Mouse (Mus musculus) heart, postnatal 14 days (tissue): Measurements from ENCODE around the gene Micall1. TPM values are rescaled to one million over a fixed set of nuclear protein-coding genes. Genes with fewer than 3 reads are reported as not detected.

ENCODE experiments used
- DNase-seq, 2 experiments: peaks; one replicate each; pipeline ENCODE4 v3.0.0; 2021 to 2022
- intact Hi-C: fragments of 180-260 bp; cut with DNase I; formaldehyde crosslinking; loops from one replicate; pipeline ENCODE4 v1.15.1; 2025
- long read RNA-seq, 2 experiments: library from polyadenylated mRNA; stranded (forward); transcript quantifications; one replicate each; pipeline ENCODE4 v2.0.0; 2021
- total RNA-seq, 2 experiments: library from RNA; stranded (reverse); gene quantifications; 2 replicates each; pipeline ENCODE4 v1.2.3; 2021

Gene Micall1
- 10 to 100 TPM; 61.2 to 64.9 TPM for total RNA-seq
- long read RNA-seq, experiment 1, transcript Micall1-207 (3 exons, 700 nt), result major isoform, 5 of 40 reads
- long read RNA-seq, experiment 1, partial matches to known transcripts, result 30 of 40 reads
- long read RNA-seq, experiment 1, other reads (novel, unspliced or antisense), result 4 of 40 reads
- long read RNA-seq, experiment 2, transcript Micall1-206 (9 exons, 1,907 nt), result major isoform, 5 of 24 reads
- long read RNA-seq, experiment 2, partial matches to known transcripts, result 4 of 24 reads
- long read RNA-seq, experiment 2, other reads (novel, unspliced or antisense), result 12 of 24 reads

GRCm38 (mm10) chr15:79108421-79109320, at the start of gene Micall1:
Gene Micall1, plus strand, starts transcription at chr15:79108898.
- peak; percentile 77 to 83 for DNase-seq
- intact Hi-C loops, result no loop called here

GRCm38 (mm10) chr15:79060887-79061565, 47.7 kb upstream of the Micall1 start:
- intact Hi-C loops, result no loop called here
- DNase-seq, result no peak

- intact Hi-C loops, result no loop called here
Measured at GRCm38 (mm10) chr15:79062376-79063159, 46.1 kb upstream of the Micall1 start, which contains the start of gene Ankrd54. Gene Ankrd54, minus strand, starts transcription at chr15:79062893.

GRCm38 (mm10) chr15:79063160-79063740, 45.4 kb upstream of the Micall1 start:
- intact Hi-C loops, result no loop called here
- DNase-seq, result no peak

More at GRCm38 (mm10) chr15:79062376-79063159, 46.1 kb upstream of the Micall1 start, which contains the start of gene Ankrd54:
- DNase-seq, result peak; percentile 94 to 96

- intact Hi-C loops, result no loop called here
- DNase-seq, result peak; percentile 25 to 47
Measured at GRCm38 (mm10) chr15:79065086-79065770, 43.5 kb upstream of the Micall1 start.

- DNase-seq, result no peak
- intact Hi-C loops, result no loop called here
Measured at GRCm38 (mm10) chr15:79066276-79066675, 42.4 kb upstream of the Micall1 start.

GRCm38 (mm10) chr15:79067631-79068030, 41.1 kb upstream of the Micall1 start:
- no peak for DNase-seq
- intact Hi-C loops, result no loop called here

- intact Hi-C loops, result no loop called here
- DNase-seq, result no peak
Measured at GRCm38 (mm10) chr15:79068416-79068815, 40.3 kb upstream of the Micall1 start.

- intact Hi-C loops, result loop anchor here (1.0 to 5.0 kb wide), 2 partner anchors 33 to 154 kb away; no protein-coding TSS in a partner anchor
- DNase-seq, result peak; percentile 38 to 54
Measured at GRCm38 (mm10) chr15:79071117-79072039, 37.3 kb upstream of the Micall1 start.

- intact Hi-C loops, result loop anchor here (5.0 kb wide), 1 partner anchor 156 kb away; no protein-coding TSS in a partner anchor
- DNase-seq, result no peak
Measured at GRCm38 (mm10) chr15:79073752-79074151, 34.9 kb upstream of the Micall1 start.

- intact Hi-C loops, result loop anchor here (5.0 kb wide), 1 partner anchor 157 kb away; no protein-coding TSS in a partner anchor
- no peak for DNase-seq
Measured at GRCm38 (mm10) chr15:79074446-79074845, 34.3 kb upstream of the Micall1 start.

GRCm38 (mm10) chr15:79074913-79075532, 33.7 kb upstream of the Micall1 start, which contains the start of gene Eif3l:
Gene Eif3l, plus strand, starts transcription at chr15:79075179.
- intact Hi-C loops, result loop anchor here (5.0 kb wide), 1 partner anchor 158 kb away; no protein-coding TSS in a partner anchor
- peak; percentile 90 to 92 for DNase-seq

GRCm38 (mm10) chr15:79075658-79076365, 32.9 kb upstream of the Micall1 start:
- intact Hi-C loops, result no loop called here
- DNase-seq, result no peak

GRCm38 (mm10) chr15:79079567-79079966, 29.1 kb upstream of the Micall1 start:
- intact Hi-C loops, result no loop called here
- no peak for DNase-seq

- intact Hi-C loops, result loop anchor here (2.0 kb wide), 2 partner anchors 35 to 57 kb away; no protein-coding TSS in a partner anchor
- no peak for DNase-seq
Measured at GRCm38 (mm10) chr15:79092284-79092683, 16.4 kb upstream of the Micall1 start.
